Mouse (Mus musculus) testis, adult 2 months (tissue): Measurements from ENCODE around the gene Slc48a1.

Source experiments
- CTCF ChIP-seq: fragments of 200-500 bp; IDR thresholded peaks from 2 replicates; pipeline ENCODE4 v1.5.1; 2012; ENCODE audit warnings: low read depth, mild to moderate bottlenecking, inconsistent platforms, low read length, moderate library complexity; ENCODE audit not compliant: control insufficient read depth, insufficient read depth, insufficient replicate concordance
- POLR2A ChIP-seq: fragments of 200-500 bp; IDR thresholded peaks from 2 replicates; pipeline ENCODE4 v1.6.1; 2012; ENCODE audit warnings: low read depth, mild to moderate bottlenecking, inconsistent platforms, low read length, moderate library complexity; ENCODE audit not compliant: control insufficient read depth

GRCm38 (mm10) chr15:97812126-97812525 lies 33.8 kb downstream of the Slc48a1 start:
- TF ChIP-seq CTCF (no peak), POLR2A (no peak)
